Mouse (Mus musculus): ENCODE data around the gene Rasal3. TPM values are rescaled to one million over a fixed set of nuclear protein-coding genes. Genes with fewer than 3 reads are reported as not detected.

The Rasal3 gene
- polyA plus RNA-seq, 1 experiment = 26.2 TPM

GRCm38 (mm10) chr17:32396266-32396665 lies 7.1 kb downstream of the Rasal3 start:
- Histone ChIP-seq H3K4me1 (peaks cover 28% of the 10 kb centered on the region), H3K9me3 (no peaks in the 10 kb centered on the region), H3K36me3 (replicated peaks; ENCODE audit: low read length) (peaks cover 88% of the 10 kb centered on the region), H3K4me3 (replicated peaks) (no peak overlapping the region), H3K27me3 (replicated peaks) (no peaks in the 10 kb centered on the region)
- no peak for TF ChIP-seq GATA1 (IDR thresholded peaks at IDR 0.05; ENCODE audit: borderline replicate concordance, low read length)
- TF ChIP-seq FLI1 (IDR thresholded peaks at IDR 0.05; ENCODE audit: low read length) = no peak

GRCm38 (mm10) chr17:32393944-32394343 lies 9.4 kb downstream of the Rasal3 start:
- no peak for TF ChIP-seq FLI1 (IDR thresholded peaks at IDR 0.05; ENCODE audit: low read length)
- TF ChIP-seq GATA1 (IDR thresholded peaks at IDR 0.05; ENCODE audit: borderline replicate concordance, low read length) = no peak
- Histone ChIP-seq H3K4me1 (peaks cover 11% of the 10 kb centered on the region), H3K36me3 (replicated peaks; ENCODE audit: low read length) (peaks cover 87% of the 10 kb centered on the region), H3K9me3 (no peaks in the 10 kb centered on the region), H3K27me3 (replicated peaks) (no peaks in the 10 kb centered on the region), H3K4me3 (replicated peaks) (no peak overlapping the region)

GRCm38 (mm10) chr17:32389101-32389659 lies 14.2 kb downstream of the Rasal3 start, which contains the start of gene Wiz:
Gene Wiz (minus strand): TSS chr17:32389439.
- no peak for TF ChIP-seq FLI1 (IDR thresholded peaks at IDR 0.05; ENCODE audit: low read length)
- TF ChIP-seq GATA1 (IDR thresholded peaks at IDR 0.05; ENCODE audit: borderline replicate concordance, low read length) = no peak
- H3K9me3 ChIP-seq = no peaks in the 10 kb centered on the region
- H3K4me1 ChIP-seq = peaks cover 28% of the 10 kb centered on the region
- no peaks in the 10 kb centered on the region for H3K27me3 ChIP-seq (replicated peaks)
- H3K4me3 ChIP-seq (replicated peaks) = peak within 1 kb of the TSS; percentile 96
- H3K36me3 ChIP-seq (replicated peaks; ENCODE audit: low read length) = peaks cover 60% of the 10 kb centered on the region

- Histone ChIP-seq H3K4me3 (replicated peaks) (peak overlapping the region; percentile 96), H3K27me3 (replicated peaks) (no peaks in the 10 kb centered on the region), H3K4me1 (peaks cover 28% of the 10 kb centered on the region), H3K36me3 (replicated peaks; ENCODE audit: low read length) (peaks cover 60% of the 10 kb centered on the region), H3K9me3 (no peaks in the 10 kb centered on the region)
- TF ChIP-seq FLI1 (IDR thresholded peaks at IDR 0.05; ENCODE audit: low read length) = no peak
- TF ChIP-seq GATA1 (IDR thresholded peaks at IDR 0.05; ENCODE audit: borderline replicate concordance, low read length) = no peak
Observed at GRCm38 (mm10) chr17:32388370-32389100, 14.8 kb downstream of the Rasal3 start.

- Histone ChIP-seq H3K4me1 (peaks cover 28% of the 10 kb centered on the region), H3K9me3 (no peaks in the 10 kb centered on the region), H3K4me3 (replicated peaks) (peak overlapping the region; percentile 96), H3K27me3 (replicated peaks) (peaks cover 2% of the 10 kb centered on the region), H3K36me3 (replicated peaks; ENCODE audit: low read length) (peaks cover 60% of the 10 kb centered on the region)
- TF ChIP-seq FLI1 (IDR thresholded peaks at IDR 0.05; ENCODE audit: low read length) (no peak), GATA1 (IDR thresholded peaks at IDR 0.05; ENCODE audit: borderline replicate concordance, low read length) (no peak)
Observed at GRCm38 (mm10) chr17:32387986-32388369, 15.4 kb downstream of the Rasal3 start.

- Histone ChIP-seq H3K27me3 (replicated peaks) (peaks cover 10% of the 10 kb centered on the region), H3K4me3 (replicated peaks) (no peak overlapping the region), H3K36me3 (replicated peaks; ENCODE audit: low read length) (peaks cover 50% of the 10 kb centered on the region), H3K9me3 (no peaks in the 10 kb centered on the region), H3K4me1 (peaks cover 28% of the 10 kb centered on the region)
- TF ChIP-seq FLI1 (IDR thresholded peaks at IDR 0.05; ENCODE audit: low read length) = no peak
- TF ChIP-seq GATA1 (IDR thresholded peaks at IDR 0.05; ENCODE audit: borderline replicate concordance, low read length) = no peak
Observed at GRCm38 (mm10) chr17:32386659-32387432, 16.5 kb downstream of the Rasal3 start.

GRCm38 (mm10) chr17:32383661-32384060 lies 19.7 kb downstream of the Rasal3 start:
- Histone ChIP-seq H3K27me3 (replicated peaks) (peaks cover 14% of the 10 kb centered on the region), H3K4me1 (peaks cover 22% of the 10 kb centered on the region), H3K9me3 (no peaks in the 10 kb centered on the region), H3K4me3 (replicated peaks) (no peak overlapping the region), H3K36me3 (replicated peaks; ENCODE audit: low read length) (peaks cover 36% of the 10 kb centered on the region)
- TF ChIP-seq FLI1 (IDR thresholded peaks at IDR 0.05; ENCODE audit: low read length) (no peak), GATA1 (IDR thresholded peaks at IDR 0.05; ENCODE audit: borderline replicate concordance, low read length) (no peak)

GRCm38 (mm10) chr17:32382576-32382975 lies 20.8 kb downstream of the Rasal3 start:
- H3K4me1 ChIP-seq = peaks cover 12% of the 10 kb centered on the region
- peaks cover 17% of the 10 kb centered on the region for H3K27me3 ChIP-seq (replicated peaks)
- no peaks in the 10 kb centered on the region for H3K9me3 ChIP-seq
- peaks cover 39% of the 10 kb centered on the region for H3K36me3 ChIP-seq (replicated peaks; ENCODE audit: low read length)
- TF ChIP-seq FLI1 (IDR thresholded peaks at IDR 0.05; ENCODE audit: low read length) (no peak), GATA1 (IDR thresholded peaks at IDR 0.05; ENCODE audit: borderline replicate concordance, low read length) (no peak)
- H3K4me3 ChIP-seq (replicated peaks) = no peak overlapping the region

GRCm38 (mm10) chr17:32378786-32379185 lies 24.6 kb downstream of the Rasal3 start:
- Histone ChIP-seq H3K4me3 (replicated peaks) (no peak overlapping the region), H3K4me1 (no peaks in the 10 kb centered on the region), H3K36me3 (replicated peaks; ENCODE audit: low read length) (peaks cover 26% of the 10 kb centered on the region), H3K9me3 (no peaks in the 10 kb centered on the region), H3K27me3 (replicated peaks) (peaks cover 24% of the 10 kb centered on the region)
- TF ChIP-seq GATA1 (IDR thresholded peaks at IDR 0.05; ENCODE audit: borderline replicate concordance, low read length) (no peak), FLI1 (IDR thresholded peaks at IDR 0.05; ENCODE audit: low read length) (no peak)
